Mouse (Mus musculus) regulatory T cell (primary cell): ENCODE measurements at regions not wholly inside any gene's neighbourhood (a gene's known extent, or its start where the extent isn't known, plus 50 kb on each side); places are given as distances from the start of the nearest gene placed in this dataset.

ENCODE experiments used
- in situ Hi-C: fragments of 300-600 bp; cut with MboI, MseI; formaldehyde crosslinking; loops from one replicate; pipeline ENCODE4 v1.15.1; 2025; ENCODE audit warnings: high pct_unique_total_duplicates

DNA sequence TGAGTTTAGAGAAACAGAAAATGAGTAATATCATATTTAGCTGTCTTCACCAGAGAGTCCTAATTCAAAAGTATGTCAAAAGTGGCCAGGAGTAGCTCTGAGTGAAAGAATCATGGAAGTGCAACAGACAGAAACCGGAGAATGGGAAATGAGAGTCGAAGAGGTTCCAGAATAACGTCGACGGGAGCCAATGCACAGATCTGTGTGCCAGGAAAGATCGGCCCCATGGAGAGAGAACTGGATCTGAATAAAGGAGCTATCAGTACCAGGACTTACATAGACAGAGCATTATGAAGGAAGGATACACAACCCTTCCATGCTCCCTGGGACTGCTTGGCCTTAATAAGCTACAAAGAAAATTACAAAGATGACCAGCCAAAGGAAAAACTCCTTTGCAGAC, 502.1 kb downstream of the Kcnj2 start:
- in situ Hi-C loops, result no loop called here

DNA sequence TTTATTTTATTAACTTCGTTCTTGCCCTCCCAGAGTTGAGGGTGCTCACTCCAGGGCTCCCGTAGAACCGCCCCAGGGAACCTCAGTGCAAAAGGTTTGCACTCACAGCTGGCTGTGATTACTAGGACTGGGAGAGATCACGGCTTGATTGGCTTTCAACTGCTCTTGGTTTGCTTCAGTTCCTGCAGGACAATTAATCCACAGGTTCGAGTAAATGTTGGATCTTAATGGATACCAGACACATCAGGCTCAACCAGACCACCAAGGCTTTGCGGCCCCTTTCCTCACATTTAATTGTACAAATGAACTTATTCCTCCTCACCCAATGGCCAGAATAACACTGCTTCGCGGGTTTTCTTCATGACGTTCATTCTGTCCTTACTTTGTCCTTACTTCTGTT, 502.9 kb downstream of the Kcnj2 start:
- in situ Hi-C loops, result no loop called here

DNA sequence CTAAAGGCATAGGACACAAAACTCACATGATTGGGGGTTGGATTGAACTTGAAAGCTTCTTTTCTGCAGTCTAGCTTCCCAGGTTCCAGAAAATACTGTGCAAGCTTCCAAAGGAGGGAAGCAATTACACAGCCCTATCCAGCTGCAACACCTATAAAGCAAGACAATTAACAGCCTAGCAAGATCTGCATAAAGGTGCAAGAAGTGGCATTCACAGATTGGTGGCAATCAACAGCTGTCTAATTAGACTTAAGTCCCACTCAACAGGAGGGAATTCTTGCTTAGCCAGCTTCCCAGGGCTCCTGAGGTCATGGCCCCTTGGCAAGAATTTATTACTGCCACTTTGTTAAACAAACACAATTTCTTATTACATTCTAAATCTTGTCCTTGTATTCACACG, 511.9 kb downstream of the Kcnj2 start:
- in situ Hi-C loops, result no loop called here

DNA sequence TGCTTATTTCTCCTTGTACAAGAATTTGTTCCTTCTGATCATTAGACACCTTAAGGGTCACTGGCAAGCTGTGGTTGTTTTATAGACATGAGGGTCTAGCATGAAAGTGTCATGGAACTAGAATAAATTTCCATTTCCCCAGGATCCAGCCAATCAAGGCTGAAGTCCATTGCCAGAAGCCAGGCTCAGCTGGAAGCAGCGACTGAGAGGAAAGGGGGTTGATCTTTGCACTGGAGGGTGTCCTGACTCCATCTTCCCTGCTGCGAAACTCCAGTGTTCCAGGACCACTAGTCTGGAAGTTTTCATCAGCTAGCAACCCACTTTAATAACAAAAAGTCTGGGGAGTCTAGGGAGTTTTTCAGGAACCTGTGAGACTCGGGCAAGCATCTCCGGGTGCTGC, 517.0 kb downstream of the Kcnj2 start:
- in situ Hi-C loops, result no loop called here

DNA sequence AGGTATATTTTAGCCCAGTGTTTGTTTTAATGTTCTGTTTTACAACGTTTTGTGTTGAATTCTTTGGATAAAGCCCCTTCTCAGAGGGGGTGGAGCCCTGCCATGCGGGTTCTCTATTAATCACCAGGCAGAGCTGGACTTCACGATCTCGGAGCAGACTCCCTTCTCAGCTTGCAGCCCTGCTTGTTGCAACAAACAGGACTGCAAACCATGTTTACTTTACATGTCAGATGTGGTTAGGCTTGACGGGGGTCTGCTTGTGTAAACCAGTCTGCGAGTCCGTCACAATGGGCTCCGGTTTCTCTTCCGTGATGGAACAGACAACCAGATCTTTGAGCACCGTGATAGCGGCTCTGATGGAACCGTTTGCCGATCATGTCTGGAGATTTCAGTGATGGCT, 517.6 kb downstream of the Kcnj2 start:
- in situ Hi-C loops, result no loop called here

DNA sequence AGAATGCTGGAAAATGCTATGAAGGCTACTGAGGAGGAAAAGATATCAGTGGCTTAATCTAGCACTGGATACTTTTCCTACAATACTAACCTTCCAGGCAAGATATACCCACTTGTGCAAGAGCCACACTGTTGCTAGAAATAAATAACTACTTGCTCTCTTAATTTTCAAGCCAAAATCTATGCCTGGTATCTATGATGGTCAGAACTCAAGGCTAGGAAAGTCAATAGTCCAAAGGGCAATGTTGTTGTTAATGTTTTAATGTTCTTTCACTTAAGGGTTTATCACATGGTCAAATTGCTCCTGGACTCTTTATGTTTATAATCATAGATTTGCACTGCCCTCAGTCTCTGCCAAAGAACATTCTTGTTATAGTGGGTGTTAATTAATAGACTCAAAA, 533.5 kb downstream of the Kcnj2 start:
- in situ Hi-C loops, result no loop called here

DNA sequence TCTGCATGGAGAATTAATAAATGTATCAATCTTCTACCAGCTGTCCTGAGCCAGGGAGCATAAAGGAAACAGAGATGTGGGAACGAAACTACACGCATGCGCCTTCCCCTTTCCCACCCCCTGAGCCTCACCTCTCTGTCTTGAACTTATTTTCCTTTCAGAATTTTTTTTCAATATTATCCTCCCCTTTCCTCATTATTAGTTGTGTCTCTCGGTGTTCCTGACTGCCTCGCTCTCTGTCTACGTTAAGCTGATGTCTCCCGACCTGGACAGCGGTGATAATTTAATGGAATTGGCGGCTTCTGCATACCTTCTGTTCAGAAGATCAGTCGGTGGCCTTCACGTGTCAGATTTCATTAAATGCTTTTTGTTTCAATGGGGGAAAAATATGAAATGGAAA, 539.2 kb downstream of the Kcnj2 start:
- in situ Hi-C loops, result no loop called here

DNA sequence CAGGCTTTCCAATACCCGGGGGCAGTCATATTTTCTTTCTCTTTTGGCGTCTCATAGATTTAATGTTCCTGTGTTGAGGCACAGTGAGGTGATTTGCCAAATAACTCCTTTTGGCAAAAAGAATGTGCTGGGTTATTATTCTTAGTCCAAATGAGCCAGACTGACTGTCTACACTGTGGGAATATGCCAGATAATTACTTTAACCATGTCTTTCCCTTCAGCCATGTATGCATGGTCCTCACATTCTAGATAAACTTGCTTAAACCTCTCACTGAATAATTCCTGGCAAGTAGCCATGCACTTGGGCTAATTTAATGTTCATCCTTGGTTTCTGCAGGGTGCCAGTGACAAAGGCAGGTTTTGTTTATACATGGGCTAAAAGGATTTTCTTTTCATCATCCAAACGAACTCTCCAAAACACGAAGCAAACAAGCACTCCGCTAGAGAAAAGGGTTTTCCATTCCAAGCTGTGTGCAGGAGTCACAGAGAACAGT, 544.6 kb downstream of the Kcnj2 start:
- in situ Hi-C loops, result no loop called here

DNA sequence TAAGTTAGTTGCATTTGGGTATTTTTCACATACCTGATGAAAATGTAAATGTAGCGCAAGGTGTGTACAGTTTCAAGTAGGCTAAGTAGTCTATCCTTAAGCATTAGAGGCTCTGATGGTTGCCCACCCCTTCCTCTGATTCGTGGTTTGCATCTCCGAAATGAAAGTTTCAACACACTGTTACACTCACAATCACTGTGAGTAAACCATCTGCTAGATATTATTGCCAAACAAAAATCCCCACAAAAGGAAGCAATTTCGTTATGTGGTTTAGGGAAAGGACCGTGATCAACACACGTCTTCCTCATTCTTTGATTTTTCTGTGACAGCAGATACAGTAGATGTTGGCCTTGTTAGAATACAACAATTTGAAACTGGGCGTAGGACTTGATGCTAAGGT, 577.6 kb downstream of the Kcnj2 start:
- in situ Hi-C loops, result no loop called here

DNA sequence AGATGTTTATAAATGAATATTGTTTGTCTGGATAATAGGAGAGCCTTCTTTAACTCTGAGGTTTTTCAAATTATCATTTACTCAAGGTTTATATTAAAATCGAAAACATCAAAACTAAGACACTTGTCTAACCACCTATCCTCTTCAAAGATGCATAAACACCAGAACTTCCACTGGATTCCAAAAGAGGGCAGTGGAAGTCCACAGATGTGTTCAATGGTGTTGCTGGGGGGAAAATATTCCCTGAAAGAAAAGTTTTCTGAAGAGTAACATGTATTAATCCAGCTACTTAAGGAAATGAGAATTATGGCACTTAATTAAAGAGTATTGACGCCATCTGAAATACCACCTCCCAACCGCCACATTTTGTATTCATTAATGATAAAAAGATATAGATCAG, 586.9 kb downstream of the Kcnj2 start:
- in situ Hi-C loops, result loop anchor here (25.0 kb wide), 1 partner anchor 1509 kb away; no protein-coding TSS in a partner anchor

DNA sequence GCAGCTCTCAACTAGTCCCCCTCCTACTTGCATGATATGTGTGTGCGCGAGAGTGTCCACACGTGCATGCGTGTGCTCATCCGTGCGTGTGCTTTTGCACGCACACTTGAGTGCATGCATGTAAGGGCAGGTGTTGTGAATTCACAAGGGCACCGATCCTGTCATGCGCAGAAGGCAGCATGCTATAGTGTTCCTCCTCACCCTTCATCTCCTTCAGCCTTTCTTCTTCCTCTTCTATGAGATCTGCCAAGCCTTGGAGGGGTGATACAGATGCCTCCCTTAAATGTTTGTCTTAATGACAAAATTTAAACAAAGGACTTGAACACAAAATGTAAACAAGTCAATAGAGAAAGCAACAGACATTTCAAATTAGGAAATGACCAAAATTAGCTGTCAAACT, 591.8 kb downstream of the Kcnj2 start:
- in situ Hi-C loops, result loop anchor here (25.0 kb wide), 1 partner anchor 1505 kb away; no protein-coding TSS in a partner anchor

DNA sequence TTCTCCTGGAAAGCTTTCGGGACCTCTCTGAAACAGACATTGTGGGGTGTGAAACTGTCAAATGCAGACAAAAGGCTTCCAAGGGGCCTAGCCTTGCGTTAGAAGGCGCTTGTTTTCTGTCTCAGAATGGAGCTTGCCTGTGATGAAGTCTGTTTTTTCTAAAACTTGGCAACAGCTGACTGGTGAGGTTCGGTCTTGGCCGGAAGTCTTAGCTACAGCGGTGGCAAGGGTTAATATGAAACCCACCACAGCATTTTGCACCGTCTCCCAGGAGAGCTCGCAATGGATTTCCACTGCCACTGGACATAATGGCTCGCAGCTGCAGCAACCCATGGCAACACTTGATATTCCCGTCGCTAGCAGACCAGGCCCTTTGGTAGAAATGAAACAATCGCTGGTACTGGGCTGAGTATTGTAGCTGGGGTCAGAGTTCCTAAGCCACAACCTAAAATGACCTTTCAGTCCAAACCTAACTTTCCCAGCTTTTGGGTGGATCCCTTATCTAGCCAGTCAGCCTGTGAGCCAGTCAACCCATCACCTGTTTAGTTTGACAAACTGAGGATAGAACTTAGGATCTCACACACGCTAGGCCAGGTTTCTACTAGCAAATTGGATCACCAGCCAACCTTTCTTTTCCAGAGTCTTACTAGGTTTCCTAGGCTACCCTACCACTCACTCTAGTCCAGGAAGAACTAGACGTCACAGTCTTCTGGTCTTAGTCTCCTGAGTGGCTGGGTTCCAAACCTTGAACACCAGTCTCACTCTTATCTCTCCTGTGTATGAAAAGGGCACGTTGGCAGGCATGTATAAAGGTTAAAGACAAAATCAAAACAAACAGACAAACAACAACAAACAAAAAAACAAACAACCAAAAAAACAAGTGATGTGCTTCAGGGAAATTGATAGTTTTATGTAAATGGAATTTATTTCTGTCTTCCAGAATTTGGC, 592.7 kb downstream of the Kcnj2 start:
- in situ Hi-C loops, result loop anchor here (25.0 kb wide), 1 partner anchor 1504 kb away; no protein-coding TSS in a partner anchor

DNA sequence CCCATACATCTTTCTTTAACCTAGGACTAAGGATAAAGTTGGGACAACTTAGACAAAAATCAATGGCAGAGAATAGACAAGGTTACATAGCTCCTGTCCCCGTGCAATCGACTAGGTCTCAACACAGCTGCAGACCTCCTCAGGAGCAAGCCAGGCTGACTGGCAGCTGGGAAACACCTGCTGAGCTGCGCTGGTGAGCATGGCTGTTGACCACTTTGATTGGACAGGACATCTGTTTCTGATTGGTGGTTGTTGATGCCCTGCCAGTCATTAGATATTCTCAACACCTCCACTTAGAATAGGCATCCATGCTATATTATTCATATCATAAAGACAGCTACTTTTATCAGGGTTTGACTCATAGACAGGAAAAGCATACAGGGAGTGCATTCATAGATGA, 597.3 kb downstream of the Kcnj2 start:
- in situ Hi-C loops, result loop anchor here (25.0 kb wide), 1 partner anchor 1499 kb away; no protein-coding TSS in a partner anchor

DNA sequence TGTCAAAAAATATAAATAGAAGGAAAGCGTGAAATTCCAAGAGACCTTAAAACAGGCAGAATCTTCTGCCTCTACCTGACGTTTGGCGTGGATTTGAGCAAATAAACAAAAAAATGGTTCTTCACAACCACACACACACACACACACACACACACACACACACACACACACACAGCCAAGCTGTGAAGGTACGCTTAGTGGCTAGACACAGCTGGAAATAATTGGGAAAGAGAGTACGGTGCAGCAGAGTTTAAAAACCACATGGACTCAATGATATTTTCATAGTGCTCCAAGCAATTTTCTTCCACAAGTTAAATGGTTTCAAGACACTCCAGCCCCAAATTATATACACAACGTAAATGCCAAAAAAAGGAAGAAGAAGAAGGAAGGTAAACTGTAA, 600.4 kb downstream of the Kcnj2 start:
- in situ Hi-C loops, result loop anchor here (25.0 kb wide), 1 partner anchor 1496 kb away; no protein-coding TSS in a partner anchor

DNA sequence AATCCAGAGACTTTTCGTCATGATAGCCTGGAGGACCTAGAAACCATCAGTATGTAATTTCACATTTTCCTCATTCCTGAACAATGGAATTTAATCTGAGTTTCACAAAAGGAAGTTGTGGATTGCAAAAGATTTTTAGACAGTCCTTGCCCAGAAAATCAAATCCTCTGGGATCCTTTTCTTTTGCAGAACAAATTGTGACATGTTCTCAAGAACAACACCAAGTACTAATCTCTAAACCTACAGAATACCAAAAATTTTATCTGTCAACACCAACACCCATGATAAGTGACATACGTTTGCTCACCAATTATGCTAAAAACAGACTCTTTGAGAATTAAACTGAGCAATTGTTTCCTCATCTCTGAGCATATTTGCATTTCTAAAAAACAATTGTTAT, 605.9 kb downstream of the Kcnj2 start:
- in situ Hi-C loops, result loop anchor here (25.0 kb wide), 1 partner anchor 1490 kb away; no protein-coding TSS in a partner anchor

DNA sequence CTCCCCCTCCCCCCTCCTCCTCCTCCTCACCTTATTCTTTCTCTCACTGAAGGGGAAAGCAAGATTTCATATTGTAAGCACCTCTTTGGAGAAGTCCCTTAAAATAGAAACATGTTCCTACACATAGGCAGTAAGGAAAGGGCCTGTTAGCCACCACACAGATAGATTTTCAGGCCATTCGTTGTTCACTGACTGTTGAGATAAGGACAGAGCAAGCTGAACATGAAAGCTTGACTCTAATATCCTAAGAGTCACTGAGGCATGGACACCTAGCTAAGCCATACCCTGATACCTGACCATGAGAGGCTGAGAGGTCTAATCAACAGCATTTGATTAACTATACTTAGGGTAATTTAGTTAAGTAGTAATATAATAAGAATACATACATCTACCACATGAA, 609.7 kb downstream of the Kcnj2 start:
- in situ Hi-C loops, result no loop called here

DNA sequence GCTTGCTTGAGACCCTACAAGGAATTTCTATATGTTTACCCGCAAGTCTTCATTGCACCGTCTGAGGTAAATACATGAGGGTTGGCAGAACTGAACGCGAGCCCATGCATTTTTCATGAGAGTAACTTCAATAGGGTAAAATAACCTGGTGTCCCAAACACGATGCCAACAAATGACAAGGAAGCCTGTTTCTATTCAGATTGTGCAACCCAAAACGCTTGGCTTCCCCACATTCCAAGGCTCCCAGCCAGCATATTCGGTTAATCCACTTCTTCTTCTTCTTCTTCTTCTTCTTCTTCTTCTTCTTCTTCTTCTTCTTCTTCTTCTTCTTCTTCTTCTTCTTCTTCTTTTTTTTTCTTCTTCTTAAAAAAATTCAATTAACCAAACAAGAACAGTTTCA, 616.4 kb downstream of the Kcnj2 start:
- in situ Hi-C loops, result no loop called here

DNA sequence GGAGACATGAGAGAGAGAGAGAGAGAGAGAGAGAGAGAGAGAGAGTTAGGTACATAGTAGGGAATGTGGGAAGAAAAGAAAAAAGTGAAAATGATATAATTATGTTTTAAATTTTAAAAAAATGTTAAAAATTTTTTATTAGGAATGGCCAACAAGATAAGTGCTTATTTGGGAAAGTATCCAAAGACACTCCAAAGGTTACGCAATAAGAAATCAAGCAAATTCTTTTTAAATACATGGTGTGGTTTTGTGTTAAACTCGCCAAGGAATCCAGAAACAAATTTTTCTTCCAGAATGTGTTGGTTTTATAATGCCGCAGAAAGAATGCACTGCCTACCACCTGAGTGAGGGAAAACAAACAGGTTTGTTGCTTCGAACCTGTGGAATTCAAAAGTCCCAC, 617.9 kb downstream of the Kcnj2 start:
- in situ Hi-C loops, result no loop called here

DNA sequence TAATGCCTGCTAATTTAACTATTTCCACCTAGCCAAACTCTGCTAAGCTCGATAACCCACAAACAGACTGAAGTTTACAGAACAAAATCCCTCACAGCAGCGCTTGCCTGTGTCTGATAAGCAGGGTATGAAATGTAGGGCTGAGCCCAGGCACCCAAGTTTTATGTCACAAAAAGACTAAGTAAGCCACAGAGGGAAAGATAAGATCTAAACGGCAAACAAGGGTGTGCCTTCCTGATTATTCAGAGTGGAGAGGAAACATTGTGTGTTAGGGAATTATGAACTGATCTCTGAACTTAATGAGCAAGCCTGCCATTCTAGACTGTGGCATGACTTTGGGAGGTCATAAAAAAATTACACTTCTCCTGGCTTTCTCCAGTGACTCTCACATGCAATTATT, 621.8 kb downstream of the Kcnj2 start:
- in situ Hi-C loops, result no loop called here

DNA sequence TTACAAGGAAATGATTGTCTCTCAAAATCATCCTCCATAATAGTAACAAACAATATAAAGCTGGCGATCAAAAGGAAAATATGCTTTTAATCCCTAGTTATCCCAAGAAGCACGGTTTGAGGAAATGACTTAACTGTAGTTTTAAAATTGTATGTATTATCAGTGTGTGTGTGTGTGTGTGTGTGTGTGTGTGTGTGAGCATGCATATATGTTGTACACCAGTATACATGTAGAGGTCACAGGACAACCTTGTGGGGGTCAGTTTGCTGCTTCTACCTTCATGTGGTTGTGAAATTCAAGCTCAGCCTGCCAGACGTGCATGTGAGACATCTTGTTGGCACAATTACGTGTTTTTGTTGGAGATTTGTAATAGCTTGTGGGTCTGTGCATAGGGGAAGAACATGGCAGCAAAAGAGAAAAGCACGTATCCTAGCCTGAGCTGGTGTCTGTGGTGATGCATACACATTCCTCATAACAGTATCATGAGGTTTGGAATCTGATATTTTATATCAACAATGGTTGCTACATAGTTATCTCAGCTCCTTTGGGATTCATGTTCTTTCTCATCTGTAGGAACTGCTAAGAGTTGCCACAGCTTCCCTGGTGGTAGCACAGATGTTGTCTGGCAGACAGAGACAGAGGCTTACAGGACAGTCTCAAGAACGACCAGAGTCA, 622.4 kb downstream of the Kcnj2 start:
- in situ Hi-C loops, result no loop called here

DNA sequence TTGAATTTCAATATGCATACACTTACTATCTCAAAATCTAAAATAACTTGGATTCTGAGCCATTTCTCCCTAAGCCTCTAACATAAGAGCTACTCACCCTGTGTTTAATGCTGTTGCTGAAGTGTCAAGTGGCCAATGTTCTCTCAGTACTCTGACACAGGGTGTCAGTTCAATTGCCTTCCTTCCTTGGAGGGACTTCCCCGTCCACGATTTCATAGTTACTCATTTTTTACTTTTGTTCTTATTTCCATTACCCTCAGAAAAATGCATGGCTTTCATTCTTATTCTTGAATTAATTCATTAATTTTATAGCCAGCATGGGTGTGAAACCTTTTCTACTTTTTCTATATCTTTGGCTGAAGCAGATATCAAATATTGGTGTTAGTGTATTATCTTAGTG, 623.9 kb downstream of the Kcnj2 start:
- in situ Hi-C loops, result no loop called here

DNA sequence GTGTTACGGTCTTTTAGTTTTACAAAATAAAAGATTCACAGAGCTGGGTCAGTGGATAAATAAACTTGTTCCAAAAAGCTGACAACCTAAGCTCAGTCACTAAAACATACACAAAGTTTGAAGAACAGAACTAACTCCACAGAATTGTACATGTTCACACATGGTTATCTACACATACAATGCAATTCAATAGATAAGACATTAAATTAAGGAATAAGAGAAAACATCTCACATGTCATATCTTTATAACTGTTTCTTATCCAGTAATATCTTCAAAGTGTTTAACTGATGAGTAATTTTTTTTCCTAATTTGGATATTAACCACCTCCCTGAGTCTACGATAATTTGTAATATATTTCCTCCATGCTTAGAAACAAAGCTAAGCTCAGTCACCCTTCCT, 625.5 kb downstream of the Kcnj2 start:
- in situ Hi-C loops, result no loop called here

DNA sequence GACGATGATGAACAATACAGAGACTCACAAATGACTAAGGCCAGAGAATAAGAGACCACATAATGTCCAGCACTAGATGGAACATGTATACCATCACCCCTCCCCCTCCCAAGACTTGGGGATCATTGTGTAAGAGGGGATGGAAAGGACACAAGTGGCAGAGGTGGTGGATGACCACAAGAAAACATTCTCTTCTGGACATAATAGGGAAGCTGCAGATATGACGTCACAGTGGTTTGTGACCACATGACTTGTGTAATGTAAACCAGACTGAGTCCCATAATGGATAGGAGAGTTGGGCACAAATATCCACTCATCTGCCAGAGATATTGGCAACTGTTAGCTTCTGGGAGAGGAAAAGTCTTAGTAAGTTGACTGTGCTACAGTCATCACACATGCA, 630.7 kb downstream of the Kcnj2 start:
- in situ Hi-C loops, result no loop called here
